Mouse (Mus musculus): ENCODE data around the gene Osbpl5. TPM values are rescaled to one million over a fixed set of nuclear protein-coding genes. Genes with fewer than 3 reads are reported as not detected.

Gene Osbpl5
- total RNA-seq, 2 experiments from 2014 or later = 3.9 to 7.5 TPM

DNA sequence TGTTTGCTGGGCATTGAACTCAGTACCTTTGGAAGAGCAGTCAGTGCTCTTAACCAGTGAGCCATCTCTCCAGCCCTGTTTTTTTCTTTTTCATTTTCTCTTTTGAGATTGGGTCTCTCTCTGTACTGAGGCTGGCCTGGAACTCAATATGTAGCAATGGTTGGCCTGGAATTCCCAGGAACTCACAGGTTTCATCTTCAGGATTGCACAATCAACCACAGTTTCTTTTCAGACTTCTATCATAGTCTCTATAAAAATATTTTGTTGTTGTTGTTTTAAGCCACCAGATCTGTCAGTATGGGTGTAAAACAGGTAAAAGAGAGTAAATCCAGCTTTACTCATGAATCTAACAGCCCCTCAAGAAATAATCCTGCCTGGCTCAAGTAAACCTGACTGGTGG is 96.0 kb downstream of the Osbpl5 start:
- ATAC-seq (replicated peaks; ENCODE audit: poor library complexity, severe bottlenecking) = no peak

DNA sequence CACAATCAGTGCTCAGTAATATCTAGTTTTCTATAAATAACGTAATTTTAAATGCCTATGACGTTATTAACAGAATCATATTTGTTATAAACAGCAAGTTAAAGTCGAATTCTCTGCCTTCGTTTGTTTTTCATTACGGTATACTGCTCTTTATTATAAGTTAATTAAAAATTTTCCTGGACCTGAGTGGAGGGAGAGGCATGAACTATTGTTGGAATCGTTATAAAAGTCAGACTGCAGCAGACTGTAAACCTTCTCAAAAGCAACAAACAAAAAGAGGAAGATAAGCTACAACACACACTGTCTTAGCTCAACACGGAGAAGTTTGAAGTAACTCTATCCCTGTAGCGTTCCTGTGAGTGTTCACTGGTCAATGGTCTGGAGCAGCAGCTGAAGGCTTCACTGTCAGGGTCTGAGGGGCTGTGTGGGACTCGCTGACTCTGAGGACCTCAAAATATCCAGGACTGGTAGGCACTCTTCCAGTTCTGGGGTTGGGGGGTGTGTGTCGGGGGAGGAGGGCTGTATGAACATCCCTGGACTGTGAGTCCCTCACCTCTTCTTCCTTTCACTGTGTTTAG is 106.9 kb downstream of the Osbpl5 start:
- peak; percentile 33 for ATAC-seq (replicated peaks; ENCODE audit: poor library complexity, severe bottlenecking)

DNA sequence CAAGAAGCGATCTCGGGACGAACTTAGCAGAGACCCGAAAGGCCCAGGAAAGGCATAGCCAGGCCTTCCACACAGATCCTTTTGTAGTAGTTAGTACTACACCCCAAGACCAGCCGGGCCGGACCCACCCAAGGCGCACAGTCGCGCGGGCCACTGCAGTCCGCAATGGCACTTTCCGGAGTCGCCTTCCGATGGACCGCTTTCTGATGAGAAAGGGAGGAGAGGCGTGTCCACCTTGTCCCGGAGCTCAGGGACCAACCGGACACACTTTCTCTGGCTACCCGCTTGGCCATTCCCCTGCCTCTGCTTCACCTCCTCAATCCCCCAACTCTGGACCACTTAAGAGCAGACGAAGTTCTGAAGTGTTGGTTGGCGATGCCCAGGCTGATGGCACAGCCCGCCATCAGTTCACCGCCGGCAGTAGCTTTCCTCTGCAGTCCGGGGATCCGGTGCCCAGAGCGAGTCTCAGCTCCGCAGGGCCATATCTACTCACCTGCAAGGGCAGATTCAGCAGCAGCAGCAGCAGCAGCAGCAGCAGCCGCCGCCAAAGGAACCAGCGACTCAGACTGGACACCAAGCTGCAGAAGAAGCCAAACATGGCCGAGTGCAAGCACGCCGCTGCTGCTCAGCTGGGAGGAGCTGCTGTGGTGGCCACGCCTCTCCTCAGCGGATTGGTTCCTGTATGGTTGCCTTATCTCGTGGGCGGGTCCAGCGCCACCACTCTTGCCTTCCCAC is 107.6 kb downstream of the Osbpl5 start, which contains the start of gene Tnfrsf22:
Tnfrsf22 (minus strand) TSS at position 628 of the 735 bp plus-strand sequence.
- ATAC-seq (replicated peaks; ENCODE audit: poor library complexity, severe bottlenecking) = peak; percentile 99

DNA sequence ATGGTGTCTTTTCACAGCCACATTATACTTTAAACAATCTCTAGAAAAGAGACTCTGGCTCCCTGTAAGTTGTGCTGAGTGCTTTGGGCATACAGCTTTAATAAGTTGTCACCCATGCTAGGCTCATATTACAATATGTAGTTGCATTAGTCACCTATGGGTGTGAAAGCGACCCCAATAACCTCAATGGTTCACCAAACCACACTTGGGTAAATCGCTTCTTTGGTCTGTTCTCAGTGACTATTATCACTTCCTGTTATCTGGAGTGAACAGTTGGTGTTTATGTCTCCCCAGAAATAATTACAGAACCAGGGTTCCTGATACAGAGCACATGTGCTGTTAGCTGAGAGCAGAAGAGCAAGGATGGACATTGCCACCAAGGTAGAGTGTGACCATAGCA is 112.8 kb downstream of the Osbpl5 start:
- ATAC-seq (replicated peaks; ENCODE audit: poor library complexity, severe bottlenecking) = peak; percentile 62

Other genes with a start within 250 kb of the Osbpl5 start
- 85.5 and 133 TPM in 2 replicates for gene Nap1l4, start 207.9 kb downstream of the Osbpl5 start, total RNA-seq (2014; fragmentation: Nextera tagmentation)
- gene Nap1l4, start 207.9 kb downstream of the Osbpl5 start, total RNA-seq (2017) = 126 and 136 TPM in 2 replicates
- 34.0 and 35.5 TPM in 2 replicates for gene Cars, start 156.9 kb downstream of the Osbpl5 start, total RNA-seq (2014; fragmentation: Nextera tagmentation)
- 51.9 and 58.2 TPM in 2 replicates for gene Cars, start 156.9 kb downstream of the Osbpl5 start, total RNA-seq (2017)
- gene Tnfrsf26, start 128.3 kb downstream of the Osbpl5 start, total RNA-seq (2014; fragmentation: Nextera tagmentation) = 8.3 and 13.3 TPM in 2 replicates
- gene Tnfrsf26, start 128.3 kb downstream of the Osbpl5 start, total RNA-seq (2017) = 20.4 and 22.5 TPM in 2 replicates
- gene Tnfrsf22, start 107.3 kb downstream of the Osbpl5 start, total RNA-seq (2014; fragmentation: Nextera tagmentation) = 6.1 and 9.0 TPM in 2 replicates
- gene Tnfrsf22, start 107.3 kb downstream of the Osbpl5 start, total RNA-seq (2017) = 4.2 and 5.2 TPM in 2 replicates
- gene Tnfrsf23, start 71.1 kb downstream of the Osbpl5 start, total RNA-seq (2014; fragmentation: Nextera tagmentation) = 1.2 and 2.8 TPM in 2 replicates
- gene Tnfrsf23, start 71.1 kb downstream of the Osbpl5 start, total RNA-seq (2017) = 0.72 and 1.7 TPM in 2 replicates
- gene Mrgprg, start 10.0 kb upstream of the Osbpl5 start, total RNA-seq (2014; fragmentation: Nextera tagmentation) = not detected in 2 replicates
- gene Mrgprg, start 10.0 kb upstream of the Osbpl5 start, total RNA-seq (2017) = not detected in 2 replicates
- 2.6 and 2.9 TPM in 2 replicates for gene Mrgpre, start 27.5 kb upstream of the Osbpl5 start, total RNA-seq (2014; fragmentation: Nextera tagmentation)
- gene Mrgpre, start 27.5 kb upstream of the Osbpl5 start, total RNA-seq (2017) = 0.34 and 0.41 TPM in 2 replicates
- gene Nadsyn1, start 65.9 kb upstream of the Osbpl5 start, total RNA-seq (2014; fragmentation: Nextera tagmentation) = 5.1 and 10.5 TPM in 2 replicates
- 13.2 and 16.4 TPM in 2 replicates for gene Nadsyn1, start 65.9 kb upstream of the Osbpl5 start, total RNA-seq (2017)
- 16.8 and 34.7 TPM in 2 replicates for gene Dhcr7, start 66.2 kb upstream of the Osbpl5 start, total RNA-seq (2014; fragmentation: Nextera tagmentation)
- gene Dhcr7, start 66.2 kb upstream of the Osbpl5 start, total RNA-seq (2017) = 6.9 and 15.8 TPM in 2 replicates
- not detected in 2 replicates for gene Gm498, start 109.9 kb upstream of the Osbpl5 start, total RNA-seq (2014; fragmentation: Nextera tagmentation)
- not detected in 2 replicates for gene Gm498, start 109.9 kb upstream of the Osbpl5 start, total RNA-seq (2017)
- not detected in 2 replicates for gene Shank2, start 244.9 kb upstream of the Osbpl5 start, total RNA-seq (2014; fragmentation: Nextera tagmentation)
- gene Shank2, start 244.9 kb upstream of the Osbpl5 start, total RNA-seq (2017) = not detected in 2 replicates